Mouse (Mus musculus): ENCODE measurements around the gene Crat. TPM values are rescaled to one million over a fixed set of nuclear protein-coding genes. Genes with fewer than 3 reads are reported as not detected.

Crat gene
- polyA plus RNA-seq, 1 experiment: 22.5 TPM

GRCm38 (mm10) chr2:30458349-30458748, 42.7 kb upstream of the Crat start:
- no peaks in the 10 kb centered on the region for H3K27me3 ChIP-seq (ENCODE audit: control insufficient read depth, insufficient read depth, insufficient read length)
- H3K79me2 ChIP-seq (ENCODE audit: control insufficient read depth, insufficient read depth): no peaks in the 10 kb centered on the region
- H3K36me3 ChIP-seq (ENCODE audit: control insufficient read depth, insufficient read depth): peaks cover 6% of the 10 kb centered on the region
- no peak overlapping the region for H3K4me3 ChIP-seq (ENCODE audit: insufficient read depth, poor library complexity, severe bottlenecking)
- H3ac ChIP-seq (ENCODE audit: control insufficient read depth, insufficient read length, low read depth): no peak overlapping the region
- no peaks in the 10 kb centered on the region for H3K79me3 ChIP-seq (ENCODE audit: low read depth)
- TF ChIP-seq FOSL1 (IDR thresholded peaks at IDR 0.05; ENCODE audit: insufficient read depth, low read length, poor library complexity, severe bottlenecking): no peak
- TF ChIP-seq MYOD1 (IDR thresholded peaks at IDR 0.05; ENCODE audit: control insufficient read depth, insufficient read length, low read depth): no peak
- no peak for TF ChIP-seq MAX (IDR thresholded peaks at IDR 0.05)
- no peak for TF ChIP-seq CTCF (IDR thresholded peaks at IDR 0.05; ENCODE audit: control insufficient read depth, insufficient read depth, insufficient read length)
- no peak for TF ChIP-seq MYOG (IDR thresholded peaks at IDR 0.05; ENCODE audit: control insufficient read depth, extremely low read depth, insufficient read length)
- TF ChIP-seq USF1 (IDR thresholded peaks at IDR 0.05; ENCODE audit: low read depth): no peak
- no peak for TF ChIP-seq CEBPB (IDR thresholded peaks at IDR 0.05; ENCODE audit: low read depth)

GRCm38 (mm10) chr2:30456104-30456980, 40.7 kb upstream of the Crat start:
- no peaks in the 10 kb centered on the region for H3K79me2 ChIP-seq (ENCODE audit: control insufficient read depth, insufficient read depth)

GRCm38 (mm10) chr2:30454587-30454986, 39.0 kb upstream of the Crat start:
- peaks cover 25% of the 10 kb centered on the region for H3K36me3 ChIP-seq (ENCODE audit: control insufficient read depth, insufficient read depth)
- no peaks in the 10 kb centered on the region for H3K27me3 ChIP-seq (ENCODE audit: control insufficient read depth, insufficient read depth, insufficient read length)
- H3K79me3 ChIP-seq (ENCODE audit: low read depth): peaks cover 2% of the 10 kb centered on the region
- H3K4me3 ChIP-seq (ENCODE audit: insufficient read depth, poor library complexity, severe bottlenecking): no peak overlapping the region
- no peak for TF ChIP-seq MYOG (IDR thresholded peaks at IDR 0.05; ENCODE audit: control insufficient read depth, extremely low read depth, insufficient read length)
- no peak for TF ChIP-seq MYOD1 (IDR thresholded peaks at IDR 0.05; ENCODE audit: control insufficient read depth, insufficient read length, low read depth)
- no peak for TF ChIP-seq CTCF (IDR thresholded peaks at IDR 0.05; ENCODE audit: control insufficient read depth, insufficient read depth, insufficient read length)
- no peak for TF ChIP-seq MAX (IDR thresholded peaks at IDR 0.05)
- no peak for TF ChIP-seq FOSL1 (IDR thresholded peaks at IDR 0.05; ENCODE audit: insufficient read depth, low read length, poor library complexity, severe bottlenecking)
- no peak for TF ChIP-seq USF1 (IDR thresholded peaks at IDR 0.05; ENCODE audit: low read depth)
- TF ChIP-seq CEBPB (IDR thresholded peaks at IDR 0.05; ENCODE audit: low read depth): no peak
- no peak overlapping the region for H3ac ChIP-seq (ENCODE audit: control insufficient read depth, insufficient read length, low read depth)
- H3K79me2 ChIP-seq (ENCODE audit: control insufficient read depth, insufficient read depth): no peaks in the 10 kb centered on the region

More at GRCm38 (mm10) chr2:30456104-30456980, 40.7 kb upstream of the Crat start:
- Histone ChIP-seq H3K4me3 (ENCODE audit: insufficient read depth, poor library complexity, severe bottlenecking) (no peak overlapping the region), H3K27me3 (ENCODE audit: control insufficient read depth, insufficient read depth, insufficient read length) (no peaks in the 10 kb centered on the region), H3K79me3 (ENCODE audit: low read depth) (no peaks in the 10 kb centered on the region), H3K36me3 (ENCODE audit: control insufficient read depth, insufficient read depth) (peaks cover 9% of the 10 kb centered on the region), H3ac (ENCODE audit: control insufficient read depth, insufficient read length, low read depth) (no peak overlapping the region)
- TF ChIP-seq CTCF (IDR thresholded peaks at IDR 0.05; ENCODE audit: control insufficient read depth, insufficient read depth, insufficient read length): no peak
- TF ChIP-seq MYOD1 (IDR thresholded peaks at IDR 0.05; ENCODE audit: control insufficient read depth, insufficient read length, low read depth): no peak
- no peak for TF ChIP-seq CEBPB (IDR thresholded peaks at IDR 0.05; ENCODE audit: low read depth)
- no peak for TF ChIP-seq MAX (IDR thresholded peaks at IDR 0.05)

GRCm38 (mm10) chr2:30453570-30453969, 38.0 kb upstream of the Crat start:
- Histone ChIP-seq H3K79me2 (ENCODE audit: control insufficient read depth, insufficient read depth) (no peaks in the 10 kb centered on the region), H3K79me3 (ENCODE audit: low read depth) (peaks cover 3% of the 10 kb centered on the region), H3K36me3 (ENCODE audit: control insufficient read depth, insufficient read depth) (peaks cover 28% of the 10 kb centered on the region), H3ac (ENCODE audit: control insufficient read depth, insufficient read length, low read depth) (no peak overlapping the region), H3K27me3 (ENCODE audit: control insufficient read depth, insufficient read depth, insufficient read length) (no peaks in the 10 kb centered on the region), H3K4me3 (ENCODE audit: insufficient read depth, poor library complexity, severe bottlenecking) (no peak overlapping the region)
- TF ChIP-seq FOSL1 (IDR thresholded peaks at IDR 0.05; ENCODE audit: insufficient read depth, low read length, poor library complexity, severe bottlenecking) (no peak), USF1 (IDR thresholded peaks at IDR 0.05; ENCODE audit: low read depth) (no peak), MYOD1 (IDR thresholded peaks at IDR 0.05; ENCODE audit: control insufficient read depth, insufficient read length, low read depth) (no peak), CEBPB (IDR thresholded peaks at IDR 0.05; ENCODE audit: low read depth) (no peak), MYOG (IDR thresholded peaks at IDR 0.05; ENCODE audit: control insufficient read depth, extremely low read depth, insufficient read length) (no peak), CTCF (IDR thresholded peaks at IDR 0.05; ENCODE audit: control insufficient read depth, insufficient read depth, insufficient read length) (no peak), MAX (IDR thresholded peaks at IDR 0.05) (no peak)

- Histone ChIP-seq H3K79me3 (ENCODE audit: low read depth) (peaks cover 5% of the 10 kb centered on the region), H3K36me3 (ENCODE audit: control insufficient read depth, insufficient read depth) (peaks cover 46% of the 10 kb centered on the region), H3ac (ENCODE audit: control insufficient read depth, insufficient read length, low read depth) (no peak overlapping the region), H3K79me2 (ENCODE audit: control insufficient read depth, insufficient read depth) (peaks cover 17% of the 10 kb centered on the region), H3K4me3 (ENCODE audit: insufficient read depth, poor library complexity, severe bottlenecking) (no peak overlapping the region), H3K27me3 (ENCODE audit: control insufficient read depth, insufficient read depth, insufficient read length) (no peaks in the 10 kb centered on the region)
- TF ChIP-seq CEBPB (IDR thresholded peaks at IDR 0.05; ENCODE audit: low read depth) (no peak), MAX (IDR thresholded peaks at IDR 0.05) (no peak), MYOG (IDR thresholded peaks at IDR 0.05; ENCODE audit: control insufficient read depth, extremely low read depth, insufficient read length) (no peak), FOSL1 (IDR thresholded peaks at IDR 0.05; ENCODE audit: insufficient read depth, low read length, poor library complexity, severe bottlenecking) (no peak)
Observed at GRCm38 (mm10) chr2:30451525-30451924, 35.9 kb upstream of the Crat start.

All from C2C12 (cell line).